Comparison of ENCODE assay signal across 8 mouse cellular contexts in genomic region chr6:85187340-85188211, GRCm38 (mm10). TPM values are rescaled to one million over a fixed set of nuclear protein-coding genes. Genes with fewer than 3 reads are reported as not detected.
A peak's percentile ranks its signal among the peaks of the same experiment; 100 is the strongest.
DNase-seq lines count a peak whose midpoint lies in the region; ATAC-seq and TF ChIP-seq lines count a peak whose summit lies in the region.

TSS of gene Emx1 (plus strand) at chr6:85187438.

- under 1% methylated on average over 58 of the region's 81 CpGs for WGBS in embryonic facial prominence, embryonic 12.5 days
- under 1% methylated on average over 73 of the region's 81 CpGs for WGBS in hindbrain, postnatal 0 days
- WGBS in small intestine, adult 2 months = 1% methylated on average over 81 of the region's 81 CpGs

- peak within 1 kb of the TSS; percentile 40 for H3K4me3 ChIP-seq in embryonic facial prominence, embryonic 12.5 days
- peak within 1 kb of the TSS; percentile 37 for H3K4me3 ChIP-seq in hindbrain, postnatal 0 days (ENCODE audit: low read length)
- peak within 1 kb of the TSS; percentile 33; the same call in 1 of the 2 replicates for H3K4me3 ChIP-seq in small intestine, adult 2 months (ENCODE audit: low read depth, low read length)

- peak within 1 kb of the TSS; percentile 79 for H3K4me2 ChIP-seq in embryonic facial prominence, embryonic 12.5 days (replicated peaks)
- H3K4me2 ChIP-seq in hindbrain, postnatal 0 days (ENCODE audit: low read depth, low read length) = peak within 1 kb of the TSS; percentile 54

- H3K27ac ChIP-seq in embryonic facial prominence, embryonic 12.5 days = no peak within 1 kb of the TSS
- no peak within 1 kb of the TSS for H3K27ac ChIP-seq in hindbrain, postnatal 0 days
- no peak within 1 kb of the TSS for H3K27ac ChIP-seq in small intestine, adult 2 months (ENCODE audit: insufficient read depth, low read depth, low read length)

- H3K9me3 ChIP-seq in embryonic facial prominence, embryonic 12.5 days = no peaks in the 10 kb centered on the region
- no peaks in the 10 kb centered on the region for H3K9me3 ChIP-seq in hindbrain, postnatal 0 days (ENCODE audit: low read length)

- peaks cover 24% of the 10 kb centered on the region for H3K4me1 ChIP-seq in embryonic facial prominence, embryonic 12.5 days
- peaks cover 11% of the 10 kb centered on the region for H3K4me1 ChIP-seq in hindbrain, postnatal 0 days (ENCODE audit: insufficient read depth, low read length)
- H3K4me1 ChIP-seq in small intestine, adult 2 months (ENCODE audit: control insufficient read depth, insufficient read depth, insufficient read length, low read length) = no peaks in the 10 kb centered on the region; the same call in 1 of the 2 replicates

- H3K27me3 ChIP-seq in embryonic facial prominence, embryonic 12.5 days = peaks cover 74% of the 10 kb centered on the region
- H3K27me3 ChIP-seq in hindbrain, postnatal 0 days (ENCODE audit: insufficient read depth, low read length) = peaks cover 52% of the 10 kb centered on the region
- H3K27me3 ChIP-seq in small intestine, adult 2 months (ENCODE audit: control insufficient read depth, insufficient read depth, low read length) = peaks cover 70% of the 10 kb centered on the region

- peak; percentile 31 for ATAC-seq in embryonic facial prominence, embryonic 12.5 days (ENCODE audit: insufficient number of reproducible peaks, insufficient read depth, low FRiP score, low TSS enrichment)
- ATAC-seq in hindbrain, postnatal 0 days = peak; percentile 51
- ATAC-seq in erythroid progenitor cell, adult 5-6 weeks (replicated peaks; ENCODE audit: low FRiP score, poor library complexity, severe bottlenecking) = no peak

- no peak for TF ChIP-seq CTCF in hindbrain, postnatal 0 days (IDR thresholded peaks at IDR 0.05; ENCODE audit: low read depth)
- TF ChIP-seq CTCF in small intestine, adult 2 months (IDR thresholded peaks at IDR 0.05; ENCODE audit: extremely low read depth, insufficient read length, insufficient replicate concordance, low read depth, low read length) = no peak

- no peaks in the 10 kb centered on the region for H3K36me3 ChIP-seq in embryonic facial prominence, embryonic 12.5 days
- no peaks in the 10 kb centered on the region for H3K36me3 ChIP-seq in hindbrain, postnatal 0 days (ENCODE audit: insufficient read depth, low read length)
- no peaks in the 10 kb centered on the region for H3K36me3 ChIP-seq in small intestine, adult 2 months (ENCODE audit: control insufficient read depth, insufficient read depth, low read length)

- DNase-seq in cerebellum, postnatal 25 days = peak; percentile 45 to 61
- no peak for DNase-seq in cerebellum, adult 9-10 months
- DNase-seq in hindbrain, postnatal 0 days (ENCODE audit: low spot score) = no peak
- DNase-seq in left cerebral cortex, adult 8-10 months (ENCODE audit: low spot score in 2 of 2) = peak; percentile 47 to 74
- DNase-seq in lung, postnatal 25 days (ENCODE audit: low spot score) = peak; percentile 11

- H3K9ac ChIP-seq in embryonic facial prominence, embryonic 12.5 days = peak within 1 kb of the TSS; percentile 38
- H3K9ac ChIP-seq in hindbrain, postnatal 0 days (replicated peaks; ENCODE audit: low read length) = no peak within 1 kb of the TSS; the same call in 1 of the 2 replicates

- TF ChIP-seq POLR2A in small intestine, adult 2 months (IDR thresholded peaks at IDR 0.05; ENCODE audit: low read depth, low read length) = no peak

RNA-seq across cellular contexts. Expression of gene Emx1, which starts in this region (rescaled TPM):
- 0.68 and 1.8 TPM in 2 replicates for polyA plus RNA-seq in embryonic facial prominence, embryonic 12.5 days (2016; fragmentation: Nextera tagmentation; extraction: Ambion mirVana)
- 0.52 and 0.61 TPM in 2 replicates for total RNA-seq in hindbrain, postnatal 0 days (2014; rRNA removed)
- polyA plus RNA-seq in hindbrain, postnatal 0 days (2015; fragmentation: Nextera tagmentation; extraction: Ambion mirVana) = 0.11 TPM in 1 of 2 replicates, not detected in the other
- total RNA-seq in left cerebral cortex, adult 8-10 months (2022) = 10 to 100 TPM; 32.0 to 34.9 (median 33.8) TPM
- not detected in 2 replicates for polyA plus RNA-seq in small intestine, adult 2 months (2012; rRNA removed)
- not detected in 2 replicates for total RNA-seq in erythroid progenitor cell, adult 5-6 weeks (2015; ENCODE audit: low replicate concordance)
- total RNA-seq in erythroid progenitor cell, adult 5-6 weeks (2017; ENCODE audit: low replicate concordance) = not detected in 2 replicates

Comparison
In these comparisons a context has a peak if more than half of its experiments do, and no peak if none do; other contexts are left out.
1. RNA of gene Emx1 (total RNA-seq): 32.0 to 34.9 TPM in left cerebral cortex, adult 8-10 months; 0.52 to 0.61 TPM in hindbrain, postnatal 0 days and not detected in erythroid progenitor cell, adult 5-6 weeks; every median in the first group is over 10 times any median in the second.
2. DNase-seq: peak in cerebellum, postnatal 25 days (2 of 2), left cerebral cortex, adult 8-10 months (2 of 2) and lung, postnatal 25 days (single experiment); none in cerebellum, adult 9-10 months (single experiment) and hindbrain, postnatal 0 days (single experiment).
3. Peak in ATAC-seq, H3K4me3 ChIP-seq and H3K4me2 ChIP-seq in hindbrain, postnatal 0 days; RNA of the gene not detected or under 1 TPM.
4. Peak in every context shown above with its lines, with median percentiles within 50 percentile points of each other: H3K4me3 ChIP-seq.